Mouse (Mus musculus) liver, embryonic 11.5 days (tissue): Measurements from ENCODE around the gene 2010111I01Rik. TPM values are rescaled to one million over a fixed set of nuclear protein-coding genes. Genes with fewer than 3 reads are reported as not detected.

Experiments
- ATAC-seq: fragments of 200-750 bp; cut with Nextera tagmentation; replicated peaks from 2 replicates; pipeline ENCODE4 v1.8.0; 2017; ENCODE audit warnings: moderate number of reproducible peaks, mild to moderate bottlenecking, moderate TSS enrichment, moderate library complexity; ENCODE audit not compliant: low FRiP score
- DNase-seq: peaks from one replicate; pipeline ENCODE4 v3.0.0-alpha.2; 2017; ENCODE audit warnings: low spot score
- H3K27ac ChIP-seq: fragments of 300-500 bp; sonication (generic); 2 replicates; pipeline ENCODE4 v1.5.1; 2014; ENCODE audit warnings: mild to moderate bottlenecking, low read depth, low read length, control low read depth
- H3K27me3 ChIP-seq: fragments of 300-500 bp; sonication (generic); replicated peaks from 2 replicates; pipeline ENCODE4 v1.6.1; 2014; ENCODE audit warnings: low read length, mixed read lengths; ENCODE audit not compliant: control insufficient read depth, insufficient read depth
- H3K36me3 ChIP-seq: fragments of 300-500 bp; sonication (generic); 2 replicates; pipeline ENCODE4 v1.6.1; 2014; ENCODE audit warnings: mild to moderate bottlenecking, low read length, moderate library complexity, mixed read lengths; ENCODE audit not compliant: control insufficient read depth, insufficient read depth
- H3K4me1 ChIP-seq: fragments of 300-500 bp; sonication (generic); replicated peaks from 2 replicates; pipeline ENCODE4 v1.6.1; 2014; ENCODE audit warnings: low read length, mixed read lengths; ENCODE audit not compliant: control insufficient read depth, insufficient read depth
- H3K4me2 ChIP-seq: fragments of 300-500 bp; sonication (generic); 2 replicates; pipeline ENCODE4 v1.6.1; 2014; ENCODE audit warnings: mild to moderate bottlenecking, control low read depth, moderate library complexity
- H3K4me3 ChIP-seq: fragments of 300-500 bp; sonication (generic); 2 replicates; pipeline ENCODE4 v1.5.1; 2014; ENCODE audit warnings: low read depth, low read length, control low read depth
- H3K9ac ChIP-seq: fragments of 300-500 bp; sonication (generic); 2 replicates; pipeline ENCODE4 v1.6.1; 2014; ENCODE audit warnings: low read depth, low read length, control low read depth
- H3K9me3 ChIP-seq: fragments of 300-500 bp; sonication (generic); 2 replicates; pipeline ENCODE4 v1.6.1; 2016; ENCODE audit warnings: low read length, inconsistent platforms, mixed read lengths; ENCODE audit not compliant: control insufficient read depth
- WGBS: fragments of 180-500 bp; shearing (Covaris S2); extraction: QIAGEN DNeasy Blood & Tissue Kit; methylation state at CpG from one replicate; pipeline ENCODE4 v1.1.7; 2014; 5-methylcytosine and 5-hydroxymethylcytosine counted together
- polyA plus RNA-seq: library from polyadenylated mRNA; unstranded; fragments of >200 nt; fragmentation: Nextera tagmentation; extraction: Ambion mirVana; gene quantifications from 2 replicates; pipeline ENCODE4 v1.2.1, GENCODE M21; 2014

2010111I01Rik gene
- polyA plus RNA-seq, 1 experiment from 2014 or later, result 30.6 TPM

- Histone ChIP-seq H3K4me1 (peaks cover 15% of the 10 kb centered on the region), H3K36me3 (no peaks in the 10 kb centered on the region), H3K4me2 (no peak overlapping the region), H3K4me3 (no peak overlapping the region), H3K27me3 (no peaks in the 10 kb centered on the region), H3K9ac (no peak overlapping the region), H3K27ac (0 out of 2 replicates have a peak overlapping the region, but pooled peaks have one; percentile 8), H3K9me3 (no peaks in the 10 kb centered on the region)
- no peak for DNase-seq
- 71% methylated on average over 3 of the region's 3 CpGs for WGBS
- ATAC-seq, result no peak
Measured at GRCm38 (mm10) chr13:63324311-63324710, 359.6 kb downstream of the 2010111I01Rik start.

GRCm38 (mm10) chr13:63324978-63325848, 360.5 kb downstream of the 2010111I01Rik start:
- H3K9ac ChIP-seq, result no peak overlapping the region
- H3K36me3 ChIP-seq, result no peaks in the 10 kb centered on the region
- peaks cover 15% of the 10 kb centered on the region for H3K4me1 ChIP-seq
- H3K9me3 ChIP-seq, result no peaks in the 10 kb centered on the region
- 61% methylated on average over 10 of the region's 10 CpGs for WGBS
- peak; percentile 76 for ATAC-seq
- no peaks in the 10 kb centered on the region for H3K27me3 ChIP-seq
- H3K27ac ChIP-seq, result peak overlapping the region; percentile 13; the same call in 1 of the 2 replicates
- H3K4me2 ChIP-seq, result no peak overlapping the region
- no peak for DNase-seq
- no peak overlapping the region for H3K4me3 ChIP-seq

GRCm38 (mm10) chr13:63326015-63326414, 361.3 kb downstream of the 2010111I01Rik start:
- H3K9ac ChIP-seq, result no peak overlapping the region
- H3K36me3 ChIP-seq, result no peaks in the 10 kb centered on the region
- no peak overlapping the region for H3K4me3 ChIP-seq
- no peak overlapping the region for H3K27ac ChIP-seq
- DNase-seq, result no peak
- H3K27me3 ChIP-seq, result no peaks in the 10 kb centered on the region
- no peak overlapping the region for H3K4me2 ChIP-seq
- H3K9me3 ChIP-seq, result no peaks in the 10 kb centered on the region
- peaks cover 15% of the 10 kb centered on the region for H3K4me1 ChIP-seq
- WGBS, result 56% methylated on average over 2 of the region's 2 CpGs
- no peak for ATAC-seq

- H3K4me1 ChIP-seq, result peaks cover 3% of the 10 kb centered on the region
- no peak overlapping the region for H3K4me3 ChIP-seq
- H3K9ac ChIP-seq, result no peak overlapping the region
- no peaks in the 10 kb centered on the region for H3K9me3 ChIP-seq
- H3K4me2 ChIP-seq, result no peak overlapping the region
- DNase-seq (no peak), ATAC-seq (no peak)
- H3K27me3 ChIP-seq, result no peaks in the 10 kb centered on the region
- no peak overlapping the region for H3K27ac ChIP-seq
- whole genome bisulfite sequencing, result 65% methylated on average over 9 of the region's 9 CpGs
- H3K36me3 ChIP-seq, result no peaks in the 10 kb centered on the region
Measured at GRCm38 (mm10) chr13:63330236-63330860, 365.7 kb downstream of the 2010111I01Rik start.

GRCm38 (mm10) chr13:63331379-63331778, 366.7 kb downstream of the 2010111I01Rik start:
- DNase-seq, result no peak
- Histone ChIP-seq H3K4me3 (no peak overlapping the region), H3K9ac (no peak overlapping the region), H3K4me2 (no peak overlapping the region), H3K36me3 (no peaks in the 10 kb centered on the region), H3K4me1 (no peaks in the 10 kb centered on the region), H3K9me3 (no peaks in the 10 kb centered on the region), H3K27me3 (no peaks in the 10 kb centered on the region), H3K27ac (no peak overlapping the region)
- WGBS, result 46% methylated on average over 4 of the region's 4 CpGs
- ATAC-seq, result no peak

GRCm38 (mm10) chr13:63332576-63333300, 368.0 kb downstream of the 2010111I01Rik start:
- no peaks in the 10 kb centered on the region for H3K27me3 ChIP-seq
- H3K4me2 ChIP-seq, result no peak overlapping the region
- ATAC-seq, result no peak
- H3K9me3 ChIP-seq, result no peaks in the 10 kb centered on the region
- no peak overlapping the region for H3K27ac ChIP-seq
- 45% methylated on average over 4 of the region's 4 CpGs for WGBS
- H3K4me1 ChIP-seq, result no peaks in the 10 kb centered on the region
- peak; percentile 51 for DNase-seq
- no peaks in the 10 kb centered on the region for H3K36me3 ChIP-seq
- H3K9ac ChIP-seq, result no peak overlapping the region
- no peak overlapping the region for H3K4me3 ChIP-seq

- no peaks in the 10 kb centered on the region for H3K36me3 ChIP-seq
- 63% methylated on average over 4 of the region's 4 CpGs for WGBS
- no peak overlapping the region for H3K9ac ChIP-seq
- H3K27ac ChIP-seq, result no peak overlapping the region
- H3K4me3 ChIP-seq, result no peak overlapping the region
- no peaks in the 10 kb centered on the region for H3K27me3 ChIP-seq
- H3K4me1 ChIP-seq, result no peaks in the 10 kb centered on the region
- DNase-seq (no peak), ATAC-seq (no peak)
- no peaks in the 10 kb centered on the region for H3K9me3 ChIP-seq
- H3K4me2 ChIP-seq, result no peak overlapping the region
Measured at GRCm38 (mm10) chr13:63335421-63336134, 370.9 kb downstream of the 2010111I01Rik start.

GRCm38 (mm10) chr13:63336335-63336734, 371.6 kb downstream of the 2010111I01Rik start:
- Histone ChIP-seq H3K4me3 (no peak overlapping the region), H3K4me1 (no peaks in the 10 kb centered on the region), H3K36me3 (no peaks in the 10 kb centered on the region), H3K27ac (no peak overlapping the region), H3K9ac (no peak overlapping the region), H3K27me3 (no peaks in the 10 kb centered on the region), H3K4me2 (no peak overlapping the region), H3K9me3 (no peaks in the 10 kb centered on the region)
- WGBS, result 72% methylated on average over 7 of the region's 7 CpGs
- ATAC-seq (no peak), DNase-seq (no peak)
